Mouse (Mus musculus): ENCODE results near the gene Alpk1. TPM values are rescaled to one million over a fixed set of nuclear protein-coding genes. Genes with fewer than 3 reads are reported as not detected.

Alpk1 gene
- polyA plus RNA-seq, 1 experiment from 2014 or later = 0.71 TPM

- Histone ChIP-seq H3K4me2 (peak overlapping the region; percentile 85; the same call in 1 of the 2 replicates), H3K9ac (no peak overlapping the region), H3K4me1 (replicated peaks) (peaks cover 42% of the 10 kb centered on the region), H3K9me3 (no peaks in the 10 kb centered on the region), H3K36me3 (no peaks in the 10 kb centered on the region), H3K4me3 (no peak overlapping the region), H3K27ac (replicated peaks) (no peak overlapping the region), H3K27me3 (peaks cover 59% of the 10 kb centered on the region)
- 0% methylated on average over 10 of the region's 10 CpGs for WGBS
- ATAC-seq (ENCODE audit: low FRiP score, low read depth) = no peak
These were observed 148.7 kb downstream of the Alpk1 start for GRCm38 (mm10) chr3:127631582-127631981.

DNA sequence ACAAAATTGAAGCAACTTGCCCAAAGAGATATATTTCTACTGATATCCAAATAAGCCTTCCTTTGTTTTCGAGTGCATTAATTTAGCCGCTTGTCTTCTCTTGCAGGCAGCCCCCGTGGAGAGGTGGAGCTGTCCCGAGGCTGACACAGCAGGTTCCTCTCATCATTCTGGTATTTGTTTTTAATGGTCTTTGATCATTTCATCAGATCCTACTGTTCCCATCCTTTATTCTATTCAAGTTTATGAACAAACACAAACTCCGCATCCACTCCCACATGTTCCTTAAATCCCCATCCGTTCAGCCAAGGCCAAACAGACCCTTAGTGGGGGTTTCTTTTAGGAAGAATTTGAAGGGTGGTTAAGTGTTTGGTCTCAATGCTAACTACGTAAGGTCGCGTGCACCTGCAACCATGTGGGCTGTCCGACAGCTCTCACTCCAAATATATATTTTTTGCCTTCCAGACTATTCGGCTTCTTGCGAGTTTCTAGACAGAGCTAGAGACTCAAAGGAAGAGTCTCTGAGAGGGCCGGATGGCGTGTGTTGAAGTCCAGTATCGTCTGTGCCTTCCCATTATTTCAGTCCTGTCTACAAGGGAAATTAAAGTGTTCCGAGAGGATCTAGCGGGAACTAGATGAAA is 149.5 kb downstream of the Alpk1 start:
- H3K4me2 ChIP-seq = no peak overlapping the region
- H3K4me3 ChIP-seq = no peak overlapping the region
- 8% methylated on average over 17 of the region's 17 CpGs for WGBS
- H3K36me3 ChIP-seq = no peaks in the 10 kb centered on the region
- H3K27me3 ChIP-seq = peaks cover 64% of the 10 kb centered on the region
- H3K9ac ChIP-seq = no peak overlapping the region
- H3K27ac ChIP-seq (replicated peaks) = no peak overlapping the region
- peaks cover 46% of the 10 kb centered on the region for H3K4me1 ChIP-seq (replicated peaks)
- no peak for ATAC-seq (ENCODE audit: low FRiP score, low read depth)
- no peaks in the 10 kb centered on the region for H3K9me3 ChIP-seq

GRCm38 (mm10) chr3:127630190-127630589 is 150.1 kb downstream of the Alpk1 start:
- H3K27ac ChIP-seq (replicated peaks) = no peak overlapping the region
- peaks cover 68% of the 10 kb centered on the region for H3K27me3 ChIP-seq
- no peak overlapping the region for H3K9ac ChIP-seq
- no peaks in the 10 kb centered on the region for H3K36me3 ChIP-seq
- H3K4me3 ChIP-seq = no peak overlapping the region
- no peaks in the 10 kb centered on the region for H3K9me3 ChIP-seq
- ATAC-seq (ENCODE audit: low FRiP score, low read depth) = no peak
- H3K4me1 ChIP-seq (replicated peaks) = peaks cover 52% of the 10 kb centered on the region
- H3K4me2 ChIP-seq = no peak overlapping the region
- 21% methylated on average over 1 of the region's 1 CpGs for WGBS

GRCm38 (mm10) chr3:127628311-127629184 is 151.8 kb downstream of the Alpk1 start:
- Histone ChIP-seq H3K9me3 (no peaks in the 10 kb centered on the region), H3K36me3 (no peaks in the 10 kb centered on the region), H3K9ac (no peak overlapping the region), H3K4me3 (no peak overlapping the region), H3K27ac (replicated peaks) (no peak overlapping the region), H3K27me3 (peaks cover 72% of the 10 kb centered on the region), H3K4me1 (replicated peaks) (peaks cover 42% of the 10 kb centered on the region), H3K4me2 (no peak overlapping the region)
- ATAC-seq (ENCODE audit: low FRiP score, low read depth) = no peak
- 2% methylated on average over 37 of the region's 37 CpGs for WGBS

DNA sequence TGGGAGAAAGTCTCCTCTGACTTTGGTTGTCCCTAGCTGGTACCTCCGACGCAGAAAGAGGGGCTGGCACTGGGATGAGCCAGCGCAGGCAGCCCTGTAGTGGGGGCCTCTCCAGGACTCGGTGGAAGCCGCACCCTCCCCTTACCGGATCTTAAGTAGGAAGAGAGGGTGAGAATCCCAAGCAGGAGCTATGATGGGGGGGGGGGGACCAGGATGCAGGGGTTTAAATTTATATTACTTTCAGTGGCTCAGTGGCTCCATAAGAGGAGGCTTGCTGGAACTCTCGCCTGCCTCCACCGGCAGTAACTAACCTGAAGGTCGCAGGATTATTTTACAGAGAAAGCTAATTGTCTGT is 152.4 kb downstream of the Alpk1 start:
- no peak overlapping the region for H3K27ac ChIP-seq (replicated peaks)
- no peaks in the 10 kb centered on the region for H3K9me3 ChIP-seq
- peaks cover 72% of the 10 kb centered on the region for H3K27me3 ChIP-seq
- H3K4me2 ChIP-seq = no peak overlapping the region
- no peak overlapping the region for H3K9ac ChIP-seq
- 3% methylated on average over 9 of the region's 9 CpGs for WGBS
- peaks cover 36% of the 10 kb centered on the region for H3K4me1 ChIP-seq (replicated peaks)
- H3K36me3 ChIP-seq = no peaks in the 10 kb centered on the region
- ATAC-seq (ENCODE audit: low FRiP score, low read depth) = no peak
- no peak overlapping the region for H3K4me3 ChIP-seq

DNA sequence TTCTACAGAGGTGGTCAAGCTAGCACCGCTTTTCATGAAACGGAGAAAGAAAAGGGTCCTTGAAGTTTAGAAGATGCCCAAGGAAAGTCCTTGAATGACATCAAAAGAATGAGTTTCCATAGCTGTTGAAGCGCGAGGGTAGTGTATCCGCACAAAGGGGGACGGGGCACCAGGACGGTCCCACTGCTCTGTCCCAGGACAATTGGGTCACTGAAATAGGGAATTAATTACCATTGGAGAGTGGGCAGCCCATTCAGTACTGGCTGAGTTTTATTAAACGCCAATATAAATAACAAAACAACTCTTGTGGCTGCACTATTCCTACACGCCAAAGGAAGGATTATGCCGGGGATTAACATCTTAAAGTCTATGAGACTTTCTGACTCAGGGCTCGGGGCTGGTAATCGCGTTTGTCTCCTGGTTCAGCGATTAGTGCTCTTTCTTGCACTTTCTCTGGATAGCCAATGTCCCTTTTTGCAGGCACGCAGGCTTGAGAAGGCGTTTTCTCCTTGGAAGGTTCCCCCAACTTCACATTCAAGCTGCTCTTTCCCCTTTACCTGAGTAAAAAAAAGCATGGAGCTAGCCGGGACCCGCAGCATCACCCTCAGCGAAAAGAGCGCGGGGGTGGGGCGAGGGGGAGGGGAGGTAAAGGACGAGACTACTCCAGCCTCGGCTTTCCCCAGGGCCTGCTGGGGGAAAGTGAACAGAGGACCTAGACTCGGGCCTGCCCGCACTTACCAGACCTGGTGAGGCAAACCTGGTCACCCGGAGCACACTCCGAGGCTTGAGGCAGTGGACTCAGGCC is 153.0 kb downstream of the Alpk1 start:
- ATAC-seq (ENCODE audit: low FRiP score, low read depth) = no peak
- Histone ChIP-seq H3K9ac (no peak overlapping the region), H3K36me3 (no peaks in the 10 kb centered on the region), H3K27ac (replicated peaks) (no peak overlapping the region), H3K9me3 (no peaks in the 10 kb centered on the region), H3K4me2 (no peak overlapping the region), H3K4me3 (no peak overlapping the region), H3K4me1 (replicated peaks) (peaks cover 30% of the 10 kb centered on the region), H3K27me3 (peaks cover 71% of the 10 kb centered on the region)
- 2% methylated on average over 28 of the region's 28 CpGs for WGBS

- Histone ChIP-seq H3K9ac (no peak overlapping the region), H3K9me3 (no peaks in the 10 kb centered on the region), H3K4me2 (no peak overlapping the region), H3K4me3 (no peak overlapping the region), H3K4me1 (replicated peaks) (peaks cover 23% of the 10 kb centered on the region), H3K27ac (replicated peaks) (no peak overlapping the region), H3K27me3 (peaks cover 66% of the 10 kb centered on the region), H3K36me3 (no peaks in the 10 kb centered on the region)
- WGBS = 6% methylated on average over 3 of the region's 3 CpGs
- ATAC-seq (ENCODE audit: low FRiP score, low read depth) = no peak
These were observed 153.8 kb downstream of the Alpk1 start for GRCm38 (mm10) chr3:127626524-127626923.

- H3K36me3 ChIP-seq = no peaks in the 10 kb centered on the region
- H3K4me1 ChIP-seq (replicated peaks) = peaks cover 20% of the 10 kb centered on the region
- no peak overlapping the region for H3K9ac ChIP-seq
- peaks cover 59% of the 10 kb centered on the region for H3K27me3 ChIP-seq
- WGBS = 1% methylated on average over 28 of the region's 28 CpGs
- no peak overlapping the region for H3K27ac ChIP-seq (replicated peaks)
- H3K4me3 ChIP-seq = peak overlapping the region; percentile 41
- H3K9me3 ChIP-seq = no peaks in the 10 kb centered on the region
- peak overlapping the region; percentile 66 for H3K4me2 ChIP-seq
- ATAC-seq (ENCODE audit: low FRiP score, low read depth) = peak; percentile 24; the same call in 1 of the 2 replicates
These were observed 154.5 kb downstream of the Alpk1 start for GRCm38 (mm10) chr3:127625701-127626399.

- Histone ChIP-seq H3K4me3 (peak overlapping the region; percentile 41), H3K36me3 (no peaks in the 10 kb centered on the region), H3K27me3 (peaks cover 54% of the 10 kb centered on the region), H3K27ac (replicated peaks) (no peak overlapping the region), H3K9me3 (no peaks in the 10 kb centered on the region), H3K4me1 (replicated peaks) (peaks cover 20% of the 10 kb centered on the region), H3K9ac (no peak overlapping the region), H3K4me2 (peak overlapping the region; percentile 66)
- under 1% methylated on average over 36 of the region's 36 CpGs for WGBS
- ATAC-seq (ENCODE audit: low FRiP score, low read depth) = peak; percentile 60; the same call in 1 of the 2 replicates
These were observed 155.0 kb downstream of the Alpk1 start for GRCm38 (mm10) chr3:127625296-127625695.
